Mouse (Mus musculus) cerebellum, adult 2 months (tissue): ENCODE data around the gene Acot4.

Experiments used
- CTCF ChIP-seq: fragments of 200-500 bp; IDR thresholded peaks from 2 replicates; pipeline ENCODE4 v1.5.1; 2011; ENCODE audit warnings: low read depth, mild to moderate bottlenecking, control low read depth, low read length, moderate library complexity, borderline replicate concordance; ENCODE audit not compliant: insufficient read depth
- POLR2A ChIP-seq: fragments of 200-500 bp; IDR thresholded peaks from 2 replicates; pipeline ENCODE4 v1.6.1; 2011; ENCODE audit warnings: low read length, control low read depth, borderline replicate concordance; ENCODE audit not compliant: insufficient read depth

DNA sequence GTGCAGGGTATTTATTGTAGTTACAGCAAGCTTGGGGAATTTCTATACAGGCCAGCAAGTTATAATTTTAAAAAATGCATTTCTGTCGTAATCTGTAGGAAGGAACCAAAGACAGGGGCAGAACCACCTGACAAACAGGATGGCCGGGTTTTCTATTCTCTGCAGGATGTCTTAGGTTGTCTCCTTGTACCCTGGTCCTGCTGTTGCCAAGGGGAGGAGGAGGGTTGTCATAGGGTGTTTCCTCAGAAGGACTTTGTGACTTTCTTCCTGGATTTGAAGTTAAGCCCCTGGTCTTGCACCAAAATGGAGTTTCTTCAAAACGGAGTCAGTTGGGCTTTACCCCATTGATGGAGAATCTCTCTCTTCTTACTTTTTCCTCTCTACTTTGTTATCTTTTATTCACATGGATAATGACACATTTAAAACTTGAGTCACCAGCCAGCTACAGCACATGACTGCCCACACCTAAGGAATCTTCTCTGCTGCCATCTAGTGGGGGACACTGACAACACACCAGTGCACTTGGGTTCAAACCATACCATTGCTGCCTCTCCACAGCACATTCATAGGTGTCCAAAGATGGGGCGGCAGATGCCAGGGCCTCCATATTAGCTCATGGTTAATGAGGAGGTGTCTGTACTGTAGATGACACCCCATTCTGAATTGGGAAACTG, 7.4 kb upstream of the Acot4 start:
- TF ChIP-seq CTCF (peak; percentile 91), POLR2A (no peak)
